Mouse (Mus musculus) adrenal gland, postnatal 25 days (tissue): ENCODE results near the gene Pex13. TPM values are rescaled to one million over a fixed set of nuclear protein-coding genes. Genes with fewer than 3 reads are reported as not detected.
"Not testable (repeated sequence)": the region's sequence is repeated elsewhere in the genome, so short reads cannot be mapped to it uniquely, and the experiment has no call there.

Source experiments
- DNase-seq: peaks from one replicate; pipeline ENCODE4 v3.0.0; 2021; ENCODE audit warnings: mixed read lengths
- total RNA-seq: library from RNA; stranded (reverse); gene quantifications from 2 replicates; pipeline ENCODE4 v1.2.3, GENCODE M21; 2021

The Pex13 gene
- total RNA-seq, 1 experiment from 2014 or later = 73.2 TPM

DNA sequence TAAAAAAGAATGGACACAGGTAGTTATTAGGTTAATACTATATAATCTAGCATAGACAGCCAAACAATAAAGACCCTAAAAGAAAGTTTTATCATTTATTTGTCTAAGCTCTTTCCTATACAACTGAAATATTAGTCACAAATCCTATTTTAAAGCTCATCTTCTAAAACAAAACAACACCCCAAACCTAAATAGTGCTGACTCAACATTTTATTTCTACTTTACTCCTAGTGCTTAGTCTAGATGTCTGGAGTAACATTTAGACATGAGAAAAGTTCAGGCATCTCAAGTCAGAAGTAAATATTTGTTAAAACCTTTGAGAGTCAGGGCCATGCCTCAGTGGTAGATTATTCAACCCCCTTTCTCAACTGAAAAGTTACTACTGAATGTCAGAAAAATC is 18.3 kb downstream of the Pex13 start:
- DNase-seq = no peak

DNA sequence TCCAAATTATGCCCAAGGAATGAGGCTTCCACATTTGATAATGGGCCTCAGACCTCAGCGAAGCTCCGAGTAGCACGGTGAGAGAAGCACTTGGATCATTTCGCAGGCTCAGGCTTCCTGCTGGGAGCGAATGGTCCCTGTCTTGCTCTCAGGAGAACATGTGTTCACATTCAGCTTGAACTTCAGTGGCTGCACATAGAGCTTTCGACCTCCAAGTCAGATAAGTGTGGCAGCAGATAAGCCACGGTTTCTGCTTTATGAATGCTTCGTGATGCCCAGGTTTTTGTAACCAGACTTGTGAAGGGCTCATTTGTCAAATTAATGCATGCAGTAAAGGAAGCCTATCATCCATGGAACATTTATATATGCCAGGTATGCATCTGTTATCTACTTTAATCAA is 31.2 kb downstream of the Pex13 start:
- no peak for DNase-seq

DNA sequence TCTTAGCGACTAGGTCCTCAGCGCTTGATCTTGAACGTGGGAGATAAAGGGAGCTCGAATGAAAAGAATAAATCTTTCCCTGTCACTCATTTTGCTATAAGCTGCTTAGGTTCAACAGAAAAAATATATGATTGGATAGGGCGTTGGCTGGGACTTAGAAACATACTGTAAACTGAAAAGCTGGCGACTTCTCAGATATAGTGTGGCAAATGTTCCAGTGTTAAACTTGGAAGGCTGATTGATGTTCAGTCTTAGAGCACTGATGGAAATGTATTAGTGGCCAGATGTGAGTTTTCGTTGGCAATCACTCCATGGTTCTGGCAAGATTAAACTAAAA is 31.9 kb downstream of the Pex13 start:
- DNase-seq = no peak

DNA sequence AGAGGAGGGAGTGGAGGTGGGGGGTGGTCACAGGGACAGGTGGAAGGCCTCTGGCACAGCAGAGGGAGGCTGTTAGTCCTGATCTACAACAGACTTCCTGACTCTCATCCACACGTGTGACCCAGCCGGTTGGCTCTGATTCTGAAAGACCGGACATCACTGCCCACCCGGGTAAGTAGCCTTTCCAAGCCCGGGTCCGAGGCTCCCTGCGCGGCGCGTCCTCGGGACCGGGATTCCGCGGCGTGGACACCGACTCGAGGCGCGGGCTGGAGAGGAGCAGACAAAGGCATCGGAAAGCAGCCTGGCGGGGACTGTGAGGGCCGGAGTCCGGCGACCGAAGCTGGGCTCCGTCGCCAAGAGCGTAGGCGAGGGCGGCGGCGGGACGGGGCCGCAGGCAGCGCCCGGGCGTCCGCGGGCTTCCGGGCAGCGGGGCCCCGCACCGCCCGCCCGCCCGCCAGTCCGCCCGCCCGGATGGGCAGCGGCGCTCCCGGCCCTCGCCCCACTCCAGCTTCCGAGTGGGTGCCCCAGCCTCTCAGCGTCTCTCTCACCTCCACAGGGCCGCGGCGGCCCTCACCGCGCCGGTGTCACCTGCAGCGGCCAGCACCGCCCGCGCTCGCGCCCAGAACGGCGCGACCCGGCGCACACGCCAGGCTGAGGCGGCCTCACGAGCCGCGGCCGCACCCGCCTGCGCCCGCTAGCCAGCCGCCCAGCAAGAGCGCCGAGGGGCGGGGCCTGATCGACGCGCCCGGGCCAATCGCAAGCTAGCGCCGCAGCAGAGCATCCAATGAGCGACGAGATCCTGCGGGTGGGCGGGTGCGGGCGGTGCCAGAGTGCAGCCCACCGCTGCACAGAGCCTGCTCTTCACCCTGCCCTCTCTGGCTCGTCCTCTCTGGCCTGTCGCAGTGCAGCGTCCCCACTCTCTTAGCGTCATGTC is 32.5 kb downstream of the Pex13 start, which contains the start of gene 0610010F05Rik:
Gene 0610010F05Rik, minus strand, starts transcription at position 695 of the 934 bp plus-strand sequence.
- DNase-seq = peak; percentile 88

DNA sequence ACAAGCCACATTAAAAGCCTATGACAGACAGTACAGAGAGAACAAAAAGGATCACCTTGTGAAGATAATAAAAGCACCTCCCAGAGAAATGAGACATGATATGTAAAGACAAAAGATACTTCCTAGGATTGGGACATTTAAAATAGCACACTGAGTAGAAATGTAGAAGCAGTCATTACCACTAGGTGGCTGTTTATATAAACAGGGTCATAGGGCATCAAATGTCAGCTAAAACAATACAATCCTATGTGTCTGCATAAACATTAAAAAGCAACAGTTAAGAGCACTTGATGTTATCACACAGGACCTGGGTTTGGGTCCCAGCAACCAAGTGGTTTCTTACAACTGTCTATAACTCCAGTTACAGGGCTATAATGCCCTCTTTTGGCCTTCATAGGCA is 35.1 kb downstream of the Pex13 start:
- no peak for DNase-seq

DNA sequence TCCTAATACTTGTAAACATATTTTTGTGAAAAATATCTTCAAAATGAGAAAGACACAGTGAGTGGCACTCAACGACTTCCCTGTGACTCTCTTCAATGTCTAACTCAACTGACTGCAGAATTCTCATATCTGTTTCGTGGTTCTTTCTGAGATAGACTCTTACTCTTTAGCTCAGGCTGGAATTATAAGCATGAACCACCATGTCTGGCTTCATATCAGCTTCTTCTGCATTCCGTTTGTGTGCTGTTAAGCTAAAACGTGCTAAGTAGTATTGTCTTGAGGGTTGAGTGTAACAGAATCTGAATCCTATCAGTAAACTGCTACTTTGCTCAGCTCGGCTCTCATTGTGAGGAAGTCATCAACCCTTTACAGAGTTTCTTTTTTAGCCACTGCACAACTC is 46.8 kb downstream of the Pex13 start:
- DNase-seq = no peak

DNA sequence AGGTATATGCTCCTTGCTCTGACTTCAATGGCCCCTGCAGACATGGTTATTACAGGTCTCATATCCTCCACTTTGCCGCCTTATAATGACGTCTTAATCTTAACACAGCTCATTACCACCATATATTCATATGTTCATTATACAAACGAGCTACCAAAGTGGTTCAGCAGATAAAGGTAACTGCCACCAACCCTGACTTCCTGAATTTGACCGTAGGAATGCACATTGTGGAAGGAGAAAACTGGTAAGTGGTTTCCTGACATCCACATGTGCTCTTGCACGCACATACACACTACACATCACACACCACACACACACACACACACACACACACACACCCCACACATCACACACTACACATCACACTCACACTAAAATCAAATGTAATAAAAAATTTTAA is 51.2 kb downstream of the Pex13 start:
- DNase-seq = no peak

DNA sequence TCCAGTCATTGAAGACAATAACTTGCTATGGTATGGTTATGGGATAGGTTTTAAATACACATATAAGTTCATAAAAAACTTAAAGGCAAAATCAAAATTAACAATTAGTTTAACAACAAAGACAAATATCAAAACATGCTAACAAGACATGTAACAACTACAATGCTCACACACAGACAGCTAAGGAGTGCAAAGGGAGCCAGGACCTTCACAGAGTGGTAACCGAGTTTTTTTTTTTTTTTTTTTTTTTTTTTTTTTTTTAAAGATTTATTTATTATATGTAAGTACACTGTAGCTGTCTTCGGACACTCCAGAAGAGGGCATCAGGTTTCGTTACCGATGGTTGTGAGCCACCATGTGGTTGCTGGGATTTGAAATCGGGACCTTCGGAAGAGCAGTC is 58.5 kb downstream of the Pex13 start:
- not testable (repeated sequence) for DNase-seq

Other genes starting within 250 kb of the Pex13 start
- gene Ahsa2, start 167.9 kb downstream of the Pex13 start, total RNA-seq = 48.7 and 104 TPM in 2 replicates
- gene 1700093K21Rik, start 144.8 kb downstream of the Pex13 start, total RNA-seq = not detected in 2 replicates
- gene 0610010F05Rik, start 32.3 kb downstream of the Pex13 start, total RNA-seq = 14.1 and 16.8 TPM in 2 replicates
- gene Pus10, start 285 bp downstream of the Pex13 start, total RNA-seq = 17.8 and 23.3 TPM in 2 replicates
- 8.2 and 8.7 TPM in 2 replicates for gene Rel, start 105.0 kb upstream of the Pex13 start, total RNA-seq
- gene Papolg, start 229.3 kb upstream of the Pex13 start, total RNA-seq = 12.8 and 14.7 TPM in 2 replicates